33 mouse cellular contexts compared by ENCODE assay signal in the genomic region with DNA sequence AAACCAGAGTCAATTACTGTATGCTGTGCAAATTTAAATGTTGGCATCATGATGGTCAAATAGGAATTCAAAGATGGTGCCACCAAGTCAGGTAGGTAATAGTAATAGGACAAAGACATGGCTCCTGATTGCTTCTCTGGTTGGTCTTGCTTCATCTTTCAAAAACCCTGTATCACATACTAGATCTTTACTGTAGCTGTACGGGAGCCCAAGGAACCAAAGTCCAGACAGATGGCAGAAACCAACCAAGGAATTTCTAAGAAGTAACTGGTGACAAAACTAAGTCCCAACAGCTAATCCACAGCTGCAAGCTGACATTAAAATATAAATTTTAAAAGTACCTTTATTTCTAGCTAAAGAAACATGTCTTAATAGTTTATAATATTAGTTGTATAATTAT.
"Had no signal": no experiment of that assay in that cellular context is flagged by ENCODE, and none has a peak within 500 bp of the region (broad histone marks: within the 10 kb centered on the region; RNA-seq: fewer than 3 reads in every experiment).

No protein-coding gene starts in this region.

- H3K4me2 ChIP-seq: heart, embryonic 11.5 days; heart, embryonic 12.5 days; heart, embryonic 13.5 days; heart, embryonic 15.5 days; hindbrain, embryonic 12.5 days; hindbrain, embryonic 13.5 days; hindbrain, embryonic 14.5 days; hindbrain, embryonic 15.5 days; kidney, embryonic 15.5 days had no signal

- H3K36me3 ChIP-seq: heart, embryonic 10.5 days; heart, embryonic 12.5 days; heart, embryonic 13.5 days; heart, embryonic 15.5 days; hindbrain, embryonic 10.5 days; hindbrain, embryonic 12.5 days; hindbrain, embryonic 13.5 days; hindbrain, embryonic 15.5 days; kidney, embryonic 15.5 days had no signal

- ATAC-seq: hindbrain, embryonic 16.5 days; hindbrain, postnatal 0 days; inflammation-experienced regulatory T-cells, adult 6 months had no signal

- H3K27ac ChIP-seq: heart, adult 2 months; heart, embryonic 10.5 days; heart, embryonic 13.5 days; heart, embryonic 15.5 days; hindbrain, embryonic 10.5 days; hindbrain, embryonic 12.5 days; hindbrain, embryonic 13.5 days; hindbrain, embryonic 14.5 days; hindbrain, embryonic 15.5 days; hindbrain, postnatal 0 days; kidney, embryonic 15.5 days; kidney, postnatal 0 days; layer of hippocampus, adult 2 months; left cerebral cortex, adult 2 months had no signal

- H3K9me3 ChIP-seq: heart, embryonic 10.5 days; heart, embryonic 12.5 days; heart, embryonic 13.5 days; heart, embryonic 15.5 days; hindbrain, embryonic 10.5 days; hindbrain, embryonic 12.5 days; hindbrain, embryonic 13.5 days; hindbrain, embryonic 15.5 days; kidney, embryonic 15.5 days had no signal

- H3K27me3 ChIP-seq: heart, embryonic 12.5 days; heart, embryonic 13.5 days; heart, embryonic 15.5 days; hindbrain, embryonic 12.5 days; hindbrain, embryonic 13.5 days; hindbrain, embryonic 15.5 days; kidney, embryonic 15.5 days had no signal

- H3K9ac ChIP-seq: heart, embryonic 12.5 days; heart, embryonic 13.5 days; heart, embryonic 15.5 days; hindbrain, embryonic 12.5 days; hindbrain, embryonic 13.5 days; hindbrain, embryonic 14.5 days; hindbrain, embryonic 15.5 days; kidney, embryonic 15.5 days had no signal

- H3K4me3 ChIP-seq: heart, adult 2 months; heart, embryonic 10.5 days; heart, embryonic 12.5 days; heart, embryonic 13.5 days; heart, embryonic 15.5 days; hindbrain, embryonic 10.5 days; hindbrain, embryonic 12.5 days; hindbrain, embryonic 13.5 days; hindbrain, embryonic 15.5 days; kidney, embryonic 15.5 days; layer of hippocampus, adult 2 months; left cerebral cortex, adult 2 months had no signal

- DNase-seq: heart, adult 2 months; heart, postnatal 14 days; heart, postnatal 36 days; heart, postnatal 4 days; kidney, adult 11 months; kidney, adult 18-20 months; kidney, adult 2 months; kidney, adult 8-10 months; kidney, adult 9 months; kidney, postnatal 10 days; kidney, postnatal 14 days; kidney, postnatal 25 days; kidney, postnatal 36 days; kidney, postnatal 4 days; layer of hippocampus, adult 9-11 months; layer of hippocampus, postnatal 36 days had no signal
